Mouse (Mus musculus) cerebellum, postnatal 10 days (tissue): ENCODE results near the gene Slc12a1.

Experiments used
- DNase-seq, 2 experiments: peaks; one replicate each; pipeline ENCODE4 v3.0.0; 2021; ENCODE audit warnings: mixed read lengths in 2 of 2

The Slc12a1 gene

GRCm38 (mm10) chr2:125208894-125209596, 56.7 kb downstream of the Slc12a1 start:
- DNase-seq = peak; percentile 48 to 54

DNA sequence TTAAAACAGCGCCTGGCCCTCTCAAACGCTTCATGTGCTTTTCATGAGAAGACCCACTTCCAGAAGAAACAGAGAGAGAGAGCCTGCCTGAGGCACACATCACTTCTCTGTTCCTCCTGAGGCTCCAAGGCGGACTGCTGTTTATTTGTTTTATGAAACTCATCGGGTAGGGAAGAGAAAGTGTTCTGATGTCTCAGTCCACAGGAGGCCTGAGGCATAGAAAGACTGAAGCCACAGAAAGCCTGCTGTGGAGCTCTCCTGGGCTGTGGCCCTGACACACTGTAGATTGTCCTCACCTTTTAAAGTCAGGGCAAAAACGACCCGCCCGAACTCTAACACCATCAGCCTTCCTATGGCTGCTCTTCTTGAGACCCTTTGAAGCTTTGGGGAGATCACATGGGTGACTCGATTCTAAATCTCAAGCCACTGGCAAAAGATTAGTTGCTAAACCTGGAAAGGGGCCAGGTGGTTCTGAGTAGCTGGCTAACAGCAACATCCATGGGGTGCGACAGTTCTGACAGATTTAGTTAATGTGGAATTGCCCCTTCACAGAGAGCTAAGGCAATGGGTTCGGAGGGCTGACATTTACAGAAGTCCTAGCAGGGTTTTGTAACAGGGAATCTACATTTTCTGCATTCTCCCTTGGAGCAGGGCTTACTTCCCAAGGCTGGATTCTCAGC, 59.7 kb downstream of the Slc12a1 start:
- peak; percentile 65 to 66 for DNase-seq

DNA sequence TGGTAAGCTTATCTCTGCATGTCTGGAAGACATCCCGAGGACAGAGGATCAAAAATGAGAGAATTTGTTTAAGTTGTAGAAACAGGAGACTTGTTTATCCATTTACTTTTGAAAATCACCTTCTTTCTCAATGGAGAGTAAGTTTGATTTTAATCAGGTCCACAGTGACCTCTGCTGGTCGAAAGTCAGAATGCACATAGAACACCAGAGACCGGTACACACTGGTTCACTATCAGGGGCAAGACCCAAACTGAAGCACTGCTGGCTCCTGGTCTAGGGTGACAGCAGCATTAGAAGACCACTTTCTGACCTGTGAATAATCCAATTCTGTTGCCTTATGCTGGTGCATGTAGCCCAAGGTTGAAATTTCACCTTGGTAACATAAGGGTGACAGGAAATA, 62.3 kb downstream of the Slc12a1 start:
- peak; percentile 89 to 94 for DNase-seq

DNA sequence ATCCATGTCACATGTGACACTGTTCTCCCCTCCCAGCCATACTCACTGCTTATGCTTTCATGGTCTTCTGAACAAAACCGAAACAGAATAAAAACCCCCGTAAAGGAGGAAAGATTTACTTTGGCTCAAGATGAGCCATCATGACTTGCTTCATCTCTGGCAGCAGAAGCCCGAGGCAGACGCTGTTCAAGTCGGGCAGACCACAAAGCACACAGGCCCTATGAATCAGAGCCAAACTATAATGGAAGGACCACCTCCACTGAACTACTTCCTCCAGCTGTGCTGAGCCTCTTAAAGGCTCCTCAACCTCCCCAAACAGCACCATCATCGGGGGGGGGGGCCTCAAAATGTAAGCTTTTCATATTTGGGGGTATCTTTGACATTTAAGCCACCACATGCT, 65.0 kb downstream of the Slc12a1 start:
- peak in 1 of 2 experiments; percentile 8 for DNase-seq

- peak; percentile 71 to 73 for DNase-seq
These were observed 66.3 kb downstream of the Slc12a1 start for GRCm38 (mm10) chr2:125218566-125218965.

- no peak for DNase-seq
These were observed 67.0 kb downstream of the Slc12a1 start for GRCm38 (mm10) chr2:125219268-125219667.

DNA sequence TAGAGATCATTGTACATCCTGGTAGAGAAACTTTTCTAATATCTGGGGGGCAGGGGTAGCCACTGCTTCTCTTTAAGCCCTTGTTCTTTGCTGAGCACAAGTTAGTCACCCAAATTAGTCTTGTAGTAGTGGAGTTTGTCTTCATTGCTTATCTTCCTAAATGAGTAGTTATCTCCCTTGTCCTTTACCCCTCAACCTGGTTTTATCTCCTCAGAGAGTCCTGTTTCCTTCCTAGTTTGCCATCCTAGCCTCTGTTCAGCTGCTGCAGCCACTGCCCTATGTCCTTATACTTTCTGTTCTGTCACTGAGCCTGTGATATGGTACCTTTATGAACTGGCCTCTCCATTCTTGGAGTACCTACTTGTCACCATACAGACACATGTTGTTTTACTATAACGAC, 69.4 kb downstream of the Slc12a1 start:
- no peak for DNase-seq

- no peak for DNase-seq
These were observed 76.4 kb downstream of the Slc12a1 start for GRCm38 (mm10) chr2:125228472-125229409.

DNA sequence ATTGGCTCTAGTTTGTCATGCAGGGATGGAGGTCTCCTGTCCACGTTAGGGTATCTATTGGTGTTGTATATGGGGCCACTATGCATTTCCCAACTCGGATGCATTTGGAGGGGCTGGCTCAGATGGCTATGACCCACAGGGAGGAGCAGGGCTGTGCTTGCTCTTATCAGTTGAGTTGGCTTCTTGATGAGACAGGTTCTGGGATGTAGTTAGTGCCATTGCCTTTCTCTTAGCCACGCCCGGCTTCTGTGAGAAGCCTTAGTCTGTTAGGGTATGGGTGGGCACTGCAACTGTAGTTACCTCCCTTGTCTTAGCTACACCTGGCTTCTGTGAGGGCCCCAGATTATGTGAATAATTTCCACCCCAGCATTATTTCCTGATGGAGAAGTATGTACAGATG, 79.9 kb downstream of the Slc12a1 start:
- DNase-seq = no peak

DNA sequence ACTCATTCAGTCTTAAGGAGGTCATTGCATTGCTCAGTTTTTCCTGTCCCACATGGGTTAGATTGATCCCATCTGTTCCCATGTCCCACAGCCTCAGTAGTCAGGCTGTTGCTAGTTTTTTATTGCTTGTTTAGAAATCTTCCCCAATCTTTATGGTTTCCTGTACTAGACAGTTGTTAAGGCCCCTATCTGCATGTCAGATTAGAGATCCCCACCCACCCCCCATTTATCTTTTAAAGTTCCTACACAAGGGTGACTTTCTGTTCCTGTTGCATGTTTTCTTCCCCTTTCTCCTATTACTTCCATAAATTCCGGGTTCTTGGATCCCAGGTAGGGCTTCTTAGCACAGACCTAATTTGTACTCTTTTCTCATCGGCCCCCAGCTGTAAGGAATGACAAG, 81.2 kb downstream of the Slc12a1 start:
- no peak for DNase-seq

- DNase-seq = no peak
These were observed 81.7 kb downstream of the Slc12a1 start for GRCm38 (mm10) chr2:125234049-125234448.

- no peak for DNase-seq
These were observed 93.4 kb downstream of the Slc12a1 start for GRCm38 (mm10) chr2:125245545-125246285.

- no peak for DNase-seq
These were observed 94.4 kb downstream of the Slc12a1 start for GRCm38 (mm10) chr2:125246669-125247068.

GRCm38 (mm10) chr2:125247108-125247961, 95.0 kb downstream of the Slc12a1 start, which contains the start of gene Dut:
Gene Dut (plus strand): TSS chr2:125247190.
- peak; percentile 96 to 99 for DNase-seq

DNA sequence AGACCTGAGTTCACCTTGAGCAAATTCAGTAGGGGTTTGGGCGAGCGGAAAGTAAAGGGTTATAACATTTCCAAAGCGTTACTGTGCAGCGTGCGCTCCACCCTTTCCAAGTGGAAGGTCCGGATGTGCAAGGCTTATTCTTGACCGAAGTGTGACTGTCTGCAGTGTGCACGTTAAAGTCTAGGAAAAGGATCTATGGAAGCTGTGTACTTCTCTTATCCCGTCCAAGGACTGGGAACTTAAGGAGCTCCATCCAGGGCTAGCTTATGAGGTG, 95.6 kb downstream of the Slc12a1 start:
- no peak for DNase-seq

- no peak for DNase-seq
These were observed 96.0 kb downstream of the Slc12a1 start for GRCm38 (mm10) chr2:125248256-125248655.

DNA sequence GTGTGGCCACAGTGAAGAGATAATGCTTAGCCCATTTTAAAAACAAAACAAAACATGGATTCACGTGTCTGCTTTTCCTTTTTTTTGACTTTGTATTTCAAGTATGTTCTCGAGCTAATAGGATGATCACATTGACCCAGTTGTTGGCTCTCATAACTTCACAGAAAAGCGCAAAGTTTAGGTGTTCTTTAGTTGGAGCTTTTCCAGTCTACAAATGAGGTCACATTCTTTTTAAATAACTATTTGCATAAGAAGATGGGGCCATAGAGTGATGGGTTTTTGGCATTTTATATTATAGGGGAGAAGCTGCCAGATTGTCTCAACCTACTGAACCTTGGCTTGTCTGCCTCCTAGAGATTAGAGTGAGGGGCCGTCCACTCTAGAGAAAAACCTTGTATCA, 97.0 kb downstream of the Slc12a1 start:
- no peak for DNase-seq

GRCm38 (mm10) chr2:125249874-125250273, 97.6 kb downstream of the Slc12a1 start:
- DNase-seq = peak in 1 of 2 experiments; percentile 43

GRCm38 (mm10) chr2:125251781-125252180, 99.5 kb downstream of the Slc12a1 start:
- DNase-seq = no peak

DNA sequence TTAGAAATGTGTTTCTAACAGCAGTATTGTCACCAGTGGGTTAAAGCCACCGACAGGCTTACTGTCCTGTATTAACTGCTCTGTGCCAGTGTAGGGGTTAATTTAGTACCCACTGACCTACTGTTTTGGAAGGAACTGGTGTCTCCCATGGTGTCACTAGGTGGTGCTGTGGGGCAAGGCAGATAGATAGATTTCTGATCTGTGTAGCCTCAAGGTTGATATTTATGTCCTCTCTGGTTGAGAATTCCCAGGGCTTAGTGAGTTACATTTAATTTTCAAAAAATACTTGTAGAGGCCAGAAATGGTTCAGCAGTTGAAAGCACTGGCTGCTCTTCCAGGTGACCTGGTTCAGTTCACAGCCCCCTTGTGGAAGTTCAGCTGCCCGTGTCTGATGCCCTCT, 100.0 kb downstream of the Slc12a1 start:
- peak; percentile 75 to 80 for DNase-seq

DNA sequence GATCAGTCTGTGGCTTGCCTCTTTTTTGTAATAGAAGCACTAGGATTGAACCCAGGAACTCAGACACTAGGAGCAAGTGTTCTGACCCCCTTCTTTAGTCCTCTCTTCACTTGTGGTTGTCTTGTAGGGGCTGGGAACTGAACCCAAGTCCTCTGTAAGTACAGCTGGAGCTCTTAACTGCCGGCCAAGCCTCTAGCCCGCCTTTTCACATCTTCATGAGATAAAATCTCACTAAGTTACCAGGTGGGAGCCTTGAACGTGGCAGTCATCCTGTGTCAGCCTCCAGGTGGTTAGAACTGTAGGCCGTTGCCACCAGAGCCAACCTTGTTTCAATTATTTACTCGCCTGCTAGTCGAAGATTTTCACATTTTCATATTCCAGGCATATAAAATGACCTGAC, 101.4 kb downstream of the Slc12a1 start:
- no peak for DNase-seq

DNA sequence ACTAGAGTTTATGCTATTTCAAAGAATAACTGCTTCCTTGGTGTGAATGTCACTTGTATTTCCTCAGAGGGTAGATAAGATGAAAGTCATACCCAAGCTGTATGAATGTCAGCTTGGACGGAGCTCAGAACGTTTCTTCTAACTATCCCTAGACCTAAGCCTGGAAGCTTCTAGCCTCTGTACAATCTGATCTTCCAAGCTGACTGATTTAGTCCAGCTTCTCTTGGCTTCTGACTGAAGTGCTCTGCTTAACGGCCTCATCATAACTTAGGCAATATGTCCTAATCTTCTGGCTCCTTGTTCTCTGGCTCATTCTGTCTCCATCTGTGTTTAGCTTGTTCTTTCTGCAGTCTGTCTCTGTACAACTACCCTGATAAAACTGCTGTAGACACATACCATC, 102.3 kb downstream of the Slc12a1 start:
- DNase-seq = no peak
